ENCODE assay signal across 17 mouse cellular contexts in genomic region chr1:39526371-39527167, GRCm38 (mm10). TPM values are rescaled to one million over a fixed set of nuclear protein-coding genes. Genes with fewer than 3 reads are reported as not detected.
DNase-seq lines count a peak whose midpoint lies in the region; ATAC-seq lines count a peak whose summit lies in the region.
"Had no signal": no experiment of that assay in that cellular context is flagged by ENCODE, and none has a peak within 500 bp of the region (broad histone marks: within the 10 kb centered on the region; RNA-seq: fewer than 3 reads in every experiment).

No protein-coding gene starts in this region.

- no peak for ATAC-seq in heart, embryonic 11.5 days (replicated peaks; ENCODE audit: insufficient number of reproducible peaks, low FRiP score, low TSS enrichment)
- no peak for ATAC-seq in megakaryocyte, adult 5-6 weeks (ENCODE audit: poor library complexity, severe bottlenecking)
- ATAC-seq: intestine, postnatal 0 days; midbrain, embryonic 15.5 days had no signal

- peak; percentile 80 for DNase-seq in heart, adult 11 months
- no peak for DNase-seq in heart, adult 9 months (ENCODE audit: low spot score in 2 of 2)
- DNase-seq in heart, postnatal 4 days, result peak; percentile 67
- DNase-seq in spleen, adult 18-20 months, result no peak
- DNase-seq in testis, postnatal 10 days (ENCODE audit: low spot score), result no peak

- 74% methylated on average over 9 of the region's 9 CpGs for WGBS in heart, embryonic 11.5 days (ENCODE audit: insufficient replicate concordance)

- no peak overlapping the region for H3K27ac ChIP-seq in heart, embryonic 11.5 days (ENCODE audit: low read depth, low read length)
- H3K27ac ChIP-seq: heart, adult 2 months; hindbrain, embryonic 13.5 days; left cerebral cortex, adult 2 months; limb, embryonic 12.5 days; liver, embryonic 15.5 days; midbrain, embryonic 15.5 days; neural tube, embryonic 15.5 days; stomach, embryonic 15.5 days had no signal

- no peaks in the 10 kb centered on the region for H3K4me1 ChIP-seq in heart, embryonic 11.5 days (ENCODE audit: control insufficient read depth, insufficient read depth, low read length)
- peaks cover 49% of the 10 kb centered on the region for H3K4me1 ChIP-seq in megakaryocyte, embryonic 14.5 days
- H3K4me1 ChIP-seq: hindbrain, embryonic 13.5 days; limb, embryonic 12.5 days; midbrain, embryonic 15.5 days; neural tube, embryonic 15.5 days; stomach, embryonic 15.5 days had no signal

- no peak overlapping the region for H3K9ac ChIP-seq in heart, embryonic 11.5 days (ENCODE audit: low read depth, low read length)
- H3K9ac ChIP-seq: hindbrain, embryonic 13.5 days; limb, embryonic 12.5 days; liver, embryonic 15.5 days; midbrain, embryonic 15.5 days; neural tube, embryonic 15.5 days; stomach, embryonic 15.5 days had no signal

- H3K4me2 ChIP-seq in heart, embryonic 11.5 days, result no peak overlapping the region
- H3K4me2 ChIP-seq: hindbrain, embryonic 13.5 days; limb, embryonic 12.5 days; liver, embryonic 15.5 days; midbrain, embryonic 15.5 days; neural tube, embryonic 15.5 days; stomach, embryonic 15.5 days had no signal

- H3K9me3 ChIP-seq in heart, embryonic 11.5 days (replicated peaks; ENCODE audit: control insufficient read depth, low read length), result no peaks in the 10 kb centered on the region
- no peaks in the 10 kb centered on the region for H3K9me3 ChIP-seq in megakaryocyte, embryonic 14.5 days
- H3K9me3 ChIP-seq: hindbrain, embryonic 13.5 days; limb, embryonic 12.5 days; liver, embryonic 15.5 days; midbrain, embryonic 15.5 days; neural tube, embryonic 15.5 days; stomach, embryonic 15.5 days had no signal

- H3K4me3 ChIP-seq in heart, embryonic 11.5 days (ENCODE audit: low read depth, low read length), result no peak overlapping the region
- H3K4me3 ChIP-seq in megakaryocyte, embryonic 14.5 days (replicated peaks), result peak overlapping the region; percentile 56
- H3K4me3 ChIP-seq: heart, adult 2 months; hindbrain, embryonic 13.5 days; left cerebral cortex, adult 2 months; limb, embryonic 12.5 days; liver, embryonic 15.5 days; midbrain, embryonic 15.5 days; neural tube, embryonic 15.5 days; stomach, embryonic 15.5 days had no signal

- no peaks in the 10 kb centered on the region for H3K27me3 ChIP-seq in heart, embryonic 11.5 days (ENCODE audit: control insufficient read depth, insufficient read depth, low read length)
- no peaks in the 10 kb centered on the region for H3K27me3 ChIP-seq in megakaryocyte, embryonic 14.5 days (replicated peaks)
- H3K27me3 ChIP-seq: limb, embryonic 12.5 days; liver, embryonic 15.5 days; midbrain, embryonic 15.5 days; neural tube, embryonic 15.5 days; stomach, embryonic 15.5 days had no signal

- no peaks in the 10 kb centered on the region for H3K36me3 ChIP-seq in heart, embryonic 11.5 days (ENCODE audit: control insufficient read depth, insufficient read depth, low read length)
- H3K36me3 ChIP-seq in megakaryocyte, embryonic 14.5 days (replicated peaks; ENCODE audit: low read length), result no peaks in the 10 kb centered on the region
- H3K36me3 ChIP-seq: hindbrain, embryonic 13.5 days; limb, embryonic 12.5 days; liver, embryonic 15.5 days; midbrain, embryonic 15.5 days; neural tube, embryonic 15.5 days; stomach, embryonic 15.5 days had no signal

RNA-seq across cellular contexts. Expression of gene Cnot11, which starts 8.2 kb away (rescaled TPM):
- total RNA-seq in heart, postnatal 4 days (2021), result 10 to 100 TPM; 18.2 to 18.4 TPM
- 20.0 and 20.4 TPM in 2 replicates for polyA plus RNA-seq in heart, embryonic 11.5 days (2014; fragmentation: Nextera tagmentation; extraction: Ambion mirVana)
- polyA plus RNA-seq in megakaryocyte, embryonic 14.5 days (2012; ENCODE audit: insufficient read depth, low replicate concordance), result 29.4 and 46.8 TPM in 2 replicates
- 16.9 and 17.9 TPM in 2 replicates for total RNA-seq in megakaryocyte, adult 5-6 weeks (2015)
- total RNA-seq in megakaryocyte, adult 5-6 weeks (2017), result 18.1 and 20.2 TPM in 2 replicates

RNA-seq across cellular contexts. Expression of gene Tbc1d8, which starts 48.0 kb away (rescaled TPM):
- total RNA-seq in heart, postnatal 4 days (2021), result 1 to 10 TPM; 8.1 to 8.9 TPM
- 11.4 and 12.2 TPM in 2 replicates for polyA plus RNA-seq in heart, embryonic 11.5 days (2014; fragmentation: Nextera tagmentation; extraction: Ambion mirVana)
- 1.7 and 6.4 TPM in 2 replicates for polyA plus RNA-seq in megakaryocyte, embryonic 14.5 days (2012; ENCODE audit: insufficient read depth, low replicate concordance)
- total RNA-seq in megakaryocyte, adult 5-6 weeks (2015), result 60.6 and 61.8 TPM in 2 replicates
- total RNA-seq in megakaryocyte, adult 5-6 weeks (2017), result 35.5 and 46.5 TPM in 2 replicates

RNA-seq across cellular contexts. Expression of gene Rnf149, which starts 50.6 kb away (rescaled TPM):
- 10 to 100 TPM; 17.4 to 18.4 TPM for total RNA-seq in heart, postnatal 4 days (2021)
- polyA plus RNA-seq in heart, embryonic 11.5 days (2014; fragmentation: Nextera tagmentation; extraction: Ambion mirVana), result 19.0 TPM in 2 replicates
- 3.8 and 26.0 TPM in 2 replicates for polyA plus RNA-seq in megakaryocyte, embryonic 14.5 days (2012; ENCODE audit: insufficient read depth, low replicate concordance)
- total RNA-seq in megakaryocyte, adult 5-6 weeks (2015), result 56.1 and 61.0 TPM in 2 replicates
- total RNA-seq in megakaryocyte, adult 5-6 weeks (2017), result 69.5 and 70.7 TPM in 2 replicates

Comparison
In these comparisons a context has a peak if more than half of its experiments do, and no peak if none do; other contexts are left out.
1. DNase-seq: peak in heart, adult 11 months (single experiment) and heart, postnatal 4 days (single experiment); none in heart, adult 9 months (0 of 2), spleen, adult 18-20 months (0 of 2) and testis, postnatal 10 days (single experiment).